Mouse (Mus musculus) limb, embryonic 11.5 days (tissue): ENCODE data around the gene Amh. TPM values are rescaled to one million over a fixed set of nuclear protein-coding genes. Genes with fewer than 3 reads are reported as not detected.

Experiments used
- ATAC-seq: fragments of 200-750 bp; cut with Nextera tagmentation; 2 replicates; pipeline ENCODE4 v1.8.0; 2017; ENCODE audit warnings: low read depth; ENCODE audit not compliant: insufficient number of reproducible peaks, low FRiP score, low TSS enrichment
- DNase-seq: peaks from one replicate; pipeline ENCODE4 v3.0.0-alpha.2; 2015; ENCODE audit warnings: low spot score
- H3K27ac ChIP-seq: fragments of 300-500 bp; sonication (generic); replicated peaks from 2 replicates; pipeline ENCODE4 v1.5.1; 2014; ENCODE audit warnings: low read depth, mild to moderate bottlenecking, low read length
- H3K27me3 ChIP-seq: fragments of 300-500 bp; sonication (generic); 2 replicates; pipeline ENCODE4 v1.6.1; 2014; ENCODE audit warnings: mild to moderate bottlenecking, low read length, mixed read lengths; ENCODE audit not compliant: control insufficient read depth, insufficient read depth
- H3K36me3 ChIP-seq: fragments of 300-500 bp; sonication (generic); 2 replicates; pipeline ENCODE4 v1.6.1; 2014; ENCODE audit warnings: mild to moderate bottlenecking, low read length, moderate library complexity, mixed read lengths; ENCODE audit not compliant: control insufficient read depth, insufficient read depth
- H3K4me1 ChIP-seq: fragments of 300-500 bp; sonication (generic); 2 replicates; pipeline ENCODE4 v1.6.1; 2014; ENCODE audit warnings: low read length, mixed read lengths; ENCODE audit not compliant: control insufficient read depth, insufficient read depth
- H3K4me2 ChIP-seq: fragments of 300-500 bp; sonication (generic); 2 replicates; pipeline ENCODE4 v1.6.1; 2014; ENCODE audit warnings: low read depth, mild to moderate bottlenecking, moderate library complexity; ENCODE audit not compliant: severe bottlenecking
- H3K4me3 ChIP-seq: fragments of 300-500 bp; sonication (generic); 2 replicates; pipeline ENCODE4 v1.5.1; 2014; ENCODE audit warnings: low read depth, low read length
- H3K9ac ChIP-seq: fragments of 300-500 bp; sonication (generic); 2 replicates; pipeline ENCODE4 v1.6.1; 2014; ENCODE audit warnings: mild to moderate bottlenecking, low read length
- H3K9me3 ChIP-seq: fragments of 300-500 bp; sonication (generic); 2 replicates; pipeline ENCODE4 v1.6.1; 2016; ENCODE audit warnings: low read length; ENCODE audit not compliant: control insufficient read depth
- WGBS: fragments of 180-500 bp; shearing (Covaris S2); extraction: QIAGEN DNeasy Blood & Tissue Kit; methylation state at CpG from one replicate; pipeline ENCODE4 v1.1.7; 2014; 5-methylcytosine and 5-hydroxymethylcytosine counted together
- polyA plus RNA-seq: library from polyadenylated mRNA; unstranded; fragments of >200 nt; fragmentation: Nextera tagmentation; extraction: Ambion mirVana; gene quantifications from 2 replicates; pipeline ENCODE4 v1.2.1, GENCODE M21; 2014

Gene Amh
- polyA plus RNA-seq, 1 experiment from 2014 or later: not detected

DNA sequence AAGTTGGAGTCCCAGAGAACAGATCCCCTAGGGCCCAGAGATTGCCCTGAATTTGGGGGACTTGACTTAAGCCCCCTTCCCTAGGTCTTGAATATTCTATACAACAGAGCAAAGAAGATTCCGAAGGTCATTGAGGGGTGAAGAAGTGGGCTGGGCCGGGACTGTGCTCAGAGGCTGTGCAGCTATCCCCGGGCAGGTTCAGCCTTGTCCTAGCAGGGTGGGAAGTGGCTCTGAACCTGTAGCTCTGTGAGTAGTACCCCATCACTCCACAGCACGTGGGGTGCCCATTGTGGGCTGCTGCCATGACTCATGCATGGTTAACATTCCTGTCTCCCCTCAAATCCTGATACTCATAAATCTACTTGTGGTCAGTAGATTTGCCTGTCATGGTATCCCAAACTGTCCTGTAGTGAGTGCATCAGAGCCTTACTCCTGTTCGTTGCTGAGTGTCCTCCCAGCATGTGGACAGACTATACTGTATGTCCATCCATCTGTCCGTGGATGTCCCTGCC is 28.6 kb upstream of the Amh start:
- H3K4me1 ChIP-seq: no peaks in the 10 kb centered on the region
- H3K9ac ChIP-seq: no peak overlapping the region
- no peak overlapping the region for H3K4me3 ChIP-seq
- no peaks in the 10 kb centered on the region for H3K9me3 ChIP-seq
- H3K4me2 ChIP-seq: no peak overlapping the region
- no peaks in the 10 kb centered on the region for H3K27me3 ChIP-seq
- peaks cover 45% of the 10 kb centered on the region for H3K36me3 ChIP-seq
- DNase-seq (no peak), ATAC-seq (no peak)
- no peak overlapping the region for H3K27ac ChIP-seq
- WGBS: 87% methylated on average over 6 of the region's 6 CpGs

DNA sequence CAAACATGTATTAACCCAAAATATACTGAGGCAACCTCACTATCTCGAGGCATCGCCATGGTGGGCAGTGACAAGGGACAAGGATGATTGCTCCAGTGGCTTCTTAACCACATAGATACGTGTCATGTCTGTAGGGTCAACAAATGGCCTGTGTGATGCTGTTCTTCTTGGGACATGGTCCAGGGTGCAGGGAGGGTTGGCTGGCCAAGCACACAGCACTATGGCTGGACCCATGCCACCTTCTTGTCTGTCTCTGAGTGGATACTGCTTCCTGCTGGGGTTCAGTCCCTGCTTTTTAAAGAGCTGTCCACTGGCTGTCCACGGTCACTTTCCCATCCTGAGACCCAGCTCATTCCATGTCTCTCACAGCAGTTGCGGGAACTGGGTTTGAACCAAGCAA is 27.9 kb upstream of the Amh start:
- H3K9ac ChIP-seq: no peak overlapping the region
- peaks cover 46% of the 10 kb centered on the region for H3K36me3 ChIP-seq
- no peaks in the 10 kb centered on the region for H3K27me3 ChIP-seq
- DNase-seq (no peak), ATAC-seq (no peak)
- H3K4me1 ChIP-seq: no peaks in the 10 kb centered on the region
- H3K4me2 ChIP-seq: no peak overlapping the region
- 93% methylated on average over 5 of the region's 5 CpGs for WGBS
- no peak overlapping the region for H3K27ac ChIP-seq
- no peaks in the 10 kb centered on the region for H3K9me3 ChIP-seq
- no peak overlapping the region for H3K4me3 ChIP-seq

DNA sequence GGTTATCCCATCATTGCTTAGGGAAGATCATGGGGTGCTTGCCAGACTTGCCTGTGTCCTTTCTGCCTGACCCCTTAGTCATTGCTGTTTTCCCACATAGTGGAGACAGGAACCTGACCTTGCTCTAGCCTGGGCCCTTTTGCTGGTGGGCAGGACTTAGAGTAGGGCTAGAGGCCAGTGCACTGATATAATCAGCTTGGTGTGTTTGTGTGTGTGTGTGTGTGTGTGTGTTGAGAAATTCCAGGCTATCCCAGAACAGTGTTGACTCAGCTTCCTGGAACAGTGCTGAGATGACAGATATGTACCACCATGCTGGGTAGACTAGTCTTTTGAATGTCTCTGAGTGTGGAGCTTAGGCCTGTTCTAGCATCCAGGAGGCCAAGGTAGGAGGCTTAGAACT is 25.5 kb upstream of the Amh start:
- H3K27ac ChIP-seq: no peak overlapping the region
- no peaks in the 10 kb centered on the region for H3K27me3 ChIP-seq
- H3K9ac ChIP-seq: no peak overlapping the region
- H3K4me3 ChIP-seq: no peak overlapping the region
- no peaks in the 10 kb centered on the region for H3K4me1 ChIP-seq
- no peaks in the 10 kb centered on the region for H3K9me3 ChIP-seq
- DNase-seq (no peak), ATAC-seq (no peak)
- H3K4me2 ChIP-seq: no peak overlapping the region
- peaks cover 49% of the 10 kb centered on the region for H3K36me3 ChIP-seq

DNA sequence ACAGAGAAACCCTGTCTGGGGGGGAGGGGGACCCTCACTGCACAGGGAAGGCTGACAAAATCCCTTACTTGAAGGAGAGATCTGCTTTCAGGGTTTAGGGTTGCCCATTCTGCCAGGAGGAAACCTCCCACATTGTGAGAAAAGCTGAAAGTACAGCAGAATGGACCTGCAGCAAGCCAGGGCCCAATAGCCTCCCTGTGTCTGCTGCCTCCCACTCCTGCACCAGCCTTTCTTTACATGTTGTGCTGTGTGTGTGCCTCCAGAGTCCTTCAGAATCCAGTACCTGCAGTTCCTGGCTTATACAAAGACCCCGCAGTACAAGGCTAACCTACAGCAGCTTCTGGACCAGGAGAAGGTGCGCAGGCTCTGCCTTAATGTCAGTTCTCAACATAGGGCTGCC is 20.7 kb upstream of the Amh start:
- WGBS: 95% methylated on average over 2 of the region's 2 CpGs
- DNase-seq (no peak), ATAC-seq (no peak)
- H3K27ac ChIP-seq: no peak overlapping the region
- H3K4me1 ChIP-seq: no peaks in the 10 kb centered on the region
- H3K27me3 ChIP-seq: no peaks in the 10 kb centered on the region
- H3K36me3 ChIP-seq: peaks cover 69% of the 10 kb centered on the region
- no peak overlapping the region for H3K4me3 ChIP-seq
- H3K9me3 ChIP-seq: no peaks in the 10 kb centered on the region
- H3K4me2 ChIP-seq: no peak overlapping the region
- H3K9ac ChIP-seq: no peak overlapping the region

DNA sequence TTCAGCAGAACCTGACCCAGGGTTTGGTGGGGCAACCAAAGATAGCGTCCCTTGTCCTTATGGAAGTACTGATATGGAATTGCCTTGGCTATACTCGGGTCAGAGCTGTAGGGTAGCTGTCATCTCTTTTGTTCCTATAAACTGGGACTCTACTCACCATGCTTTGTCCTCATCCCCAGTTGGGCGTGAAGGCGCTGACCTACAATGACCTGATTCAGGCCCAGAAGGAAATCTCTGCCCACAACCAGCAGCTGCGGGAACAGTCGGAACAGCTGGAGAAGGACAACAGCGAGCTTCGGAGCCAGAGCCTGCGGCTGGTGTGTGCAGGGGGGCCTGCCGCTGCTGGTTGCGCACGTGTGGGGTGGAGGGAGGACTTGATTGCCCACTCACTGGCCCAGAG is 20.2 kb upstream of the Amh start:
- H3K27ac ChIP-seq: no peak overlapping the region
- DNase-seq: no peak
- no peak overlapping the region for H3K4me3 ChIP-seq
- no peaks in the 10 kb centered on the region for H3K4me1 ChIP-seq
- no peaks in the 10 kb centered on the region for H3K27me3 ChIP-seq
- no peak for ATAC-seq
- no peak overlapping the region for H3K4me2 ChIP-seq
- peaks cover 71% of the 10 kb centered on the region for H3K36me3 ChIP-seq
- no peaks in the 10 kb centered on the region for H3K9me3 ChIP-seq
- no peak overlapping the region for H3K9ac ChIP-seq
- WGBS: 90% methylated on average over 12 of the region's 12 CpGs

DNA sequence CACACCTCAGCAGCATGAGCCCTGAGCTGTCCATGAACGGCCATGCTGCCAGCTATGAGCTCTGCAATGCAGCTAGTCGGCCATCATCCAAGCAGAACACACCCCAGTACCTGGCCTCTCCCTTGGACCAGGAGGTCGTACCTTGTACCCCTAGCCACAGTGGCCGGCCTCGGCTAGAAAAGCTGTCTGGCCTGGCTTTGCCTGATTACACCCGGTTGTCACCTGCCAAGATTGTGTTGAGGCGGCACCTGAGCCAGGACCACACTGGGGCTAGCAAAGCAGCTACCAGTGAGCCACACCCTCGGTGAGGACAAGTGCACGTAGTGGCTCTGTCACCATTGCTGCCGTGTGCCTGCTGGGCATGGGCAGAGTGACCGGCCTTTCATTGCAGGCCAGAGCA is 19.1 kb upstream of the Amh start:
- no peak overlapping the region for H3K4me3 ChIP-seq
- DNase-seq (no peak), ATAC-seq (no peak)
- no peak overlapping the region for H3K4me2 ChIP-seq
- H3K9me3 ChIP-seq: no peaks in the 10 kb centered on the region
- 95% methylated on average over 11 of the region's 11 CpGs for WGBS
- H3K27ac ChIP-seq: no peak overlapping the region
- no peaks in the 10 kb centered on the region for H3K27me3 ChIP-seq
- peaks cover 76% of the 10 kb centered on the region for H3K36me3 ChIP-seq
- no peaks in the 10 kb centered on the region for H3K4me1 ChIP-seq
- no peak overlapping the region for H3K9ac ChIP-seq

DNA sequence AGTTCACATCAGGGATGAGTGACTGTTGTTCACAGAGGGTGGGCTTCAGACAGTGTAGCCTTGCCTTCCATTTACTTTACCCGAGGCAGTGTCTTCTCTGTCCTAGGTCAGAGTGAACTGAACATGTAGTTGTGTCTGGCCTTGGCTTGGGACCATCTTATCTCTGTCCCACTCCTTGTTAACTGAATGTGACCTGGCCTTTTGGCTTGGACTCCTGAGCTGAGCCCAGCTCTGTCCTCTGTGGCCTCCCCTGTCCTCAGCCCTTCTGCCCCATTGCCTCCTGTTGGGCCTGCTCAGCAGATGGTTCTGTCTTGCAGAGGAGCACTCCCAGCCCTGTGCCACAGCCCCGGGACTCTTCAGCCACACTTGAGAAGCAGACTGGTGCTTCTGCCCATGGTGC is 17.5 kb upstream of the Amh start:
- H3K27ac ChIP-seq: no peak overlapping the region
- H3K36me3 ChIP-seq: peaks cover 76% of the 10 kb centered on the region
- no peak for ATAC-seq
- H3K9me3 ChIP-seq: no peaks in the 10 kb centered on the region; the same call in 1 of the 2 replicates
- DNase-seq: no peak
- no peaks in the 10 kb centered on the region for H3K27me3 ChIP-seq
- H3K4me3 ChIP-seq: no peak overlapping the region
- no peak overlapping the region for H3K4me2 ChIP-seq
- WGBS: 79% methylated on average over 2 of the region's 2 CpGs
- H3K4me1 ChIP-seq: no peaks in the 10 kb centered on the region
- H3K9ac ChIP-seq: no peak overlapping the region

DNA sequence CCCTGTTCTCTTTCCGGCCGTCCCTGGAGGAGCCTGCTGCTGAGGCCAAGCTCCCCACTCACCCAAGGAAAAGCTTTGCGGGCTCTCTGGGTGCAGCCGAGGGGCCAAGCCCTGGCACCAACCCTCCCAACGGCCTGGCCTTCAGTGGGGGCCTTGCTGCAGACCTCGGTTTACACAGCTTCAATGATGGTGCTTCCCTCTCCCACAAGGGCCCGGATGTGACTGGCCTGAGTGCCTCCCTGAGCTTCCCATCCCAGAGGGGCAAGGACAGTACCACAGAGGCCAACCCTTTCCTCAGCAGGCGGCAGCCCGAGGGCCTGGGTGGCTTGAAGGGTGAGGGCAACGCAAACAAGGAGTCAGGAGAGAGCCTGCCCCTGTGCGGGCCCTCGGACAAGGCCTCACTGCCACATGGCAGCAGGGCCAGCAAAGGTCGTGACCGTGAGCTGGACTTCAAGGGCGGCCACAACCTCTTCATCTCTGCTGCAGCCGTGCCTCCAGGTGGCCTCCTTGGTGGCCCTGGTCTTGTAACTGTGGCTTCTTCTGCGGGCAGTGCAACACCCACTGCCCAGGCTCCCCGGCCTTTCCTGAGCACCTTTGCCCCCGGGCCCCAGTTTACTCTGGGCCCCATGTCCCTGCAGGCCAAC is 14.2 kb upstream of the Amh start:
- Histone ChIP-seq H3K4me2 (no peak overlapping the region), H3K27me3 (no peaks in the 10 kb centered on the region), H3K4me3 (no peak overlapping the region), H3K36me3 (peaks cover 67% of the 10 kb centered on the region), H3K27ac (no peak overlapping the region; the same call in 1 of the 2 replicates), H3K9me3 (no peaks in the 10 kb centered on the region; the same call in 1 of the 2 replicates), H3K9ac (no peak overlapping the region), H3K4me1 (no peaks in the 10 kb centered on the region)
- ATAC-seq: no peak
- WGBS: 84% methylated on average over 19 of the region's 19 CpGs
- DNase-seq: no peak
